Mouse (Mus musculus) MEL (cell line): ENCODE measurements around the gene Fam19a5. TPM values are rescaled to one million over a fixed set of nuclear protein-coding genes. Genes with fewer than 3 reads are reported as not detected.

Experiments used
- DNase-seq: peaks from one replicate; pipeline ENCODE4 v3.0.0; 2011; ENCODE audit warnings: low read depth, low spot score
- H3K27ac ChIP-seq: 2 replicates; pipeline ENCODE4 v1.5.1; 2012; ENCODE audit warnings: low read depth, mild to moderate bottlenecking, control low read depth, low read length, moderate library complexity; ENCODE audit not compliant: control insufficient read depth
- H3K27me3 ChIP-seq, 2 experiments: fragments of 150-350 bp in 1 of 2; sonication (generic) in 1 of 2; 2 replicates each; pipeline ENCODE4 v1.6.1; 2012; ENCODE audit warnings: low read length in 2 of 2, mild to moderate bottlenecking in 2 of 2, improper control_type of control experiment in 1 of 2, moderate library complexity in 1 of 2; ENCODE audit not compliant: insufficient read depth in 2 of 2, control insufficient read depth in 1 of 2
- H3K36me3 ChIP-seq, 2 experiments: 2 replicates each; pipeline ENCODE4 v1.6.1; 2012 to 2014; ENCODE audit warnings: low read length in 2 of 2, improper control_type of control experiment in 1 of 2, inconsistent platforms in 1 of 2, mild to moderate bottlenecking in 1 of 2; ENCODE audit not compliant: insufficient read depth in 2 of 2, control insufficient read depth in 1 of 2
- H3K4me1 ChIP-seq, 2 experiments: fragments of 150-350 bp in 1 of 2; sonication (generic) in 1 of 2; 2 replicates each; pipeline ENCODE4 v1.6.1; 2012; ENCODE audit warnings: low read length in 2 of 2, improper control_type of control experiment in 1 of 2, mild to moderate bottlenecking in 1 of 2; ENCODE audit not compliant: insufficient read depth in 2 of 2, control insufficient read depth in 1 of 2
- H3K4me3 ChIP-seq, 2 experiments: fragments of 150-350 bp in 1 of 2; sonication (generic) in 1 of 2; 2 replicates each; pipeline ENCODE4 v1.5.1; 2012; ENCODE audit warnings: low read depth in 2 of 2, low read length in 2 of 2, mild to moderate bottlenecking in 2 of 2, moderate library complexity in 2 of 2, control low read depth in 1 of 2, improper control_type of control experiment in 1 of 2; ENCODE audit not compliant: control insufficient read depth in 1 of 2, insufficient read depth in 1 of 2
- H3K79me2 ChIP-seq: 2 replicates; pipeline ENCODE4 v1.6.1; 2012; ENCODE audit warnings: mild to moderate bottlenecking, low read length, moderate library complexity; ENCODE audit not compliant: control insufficient read depth, poor library complexity, insufficient read depth
- H3K9ac ChIP-seq: 2 replicates; pipeline ENCODE4 v1.6.1; 2012; ENCODE audit warnings: low read depth, mild to moderate bottlenecking, control low read depth, low read length, moderate library complexity; ENCODE audit not compliant: control insufficient read depth, poor library complexity, severe bottlenecking
- H3K9me3 ChIP-seq: fragments of 150-350 bp; sonication (generic); replicated peaks from 2 replicates; pipeline ENCODE4 v1.6.1; 2012; ENCODE audit warnings: mild to moderate bottlenecking, low read length, improper control_type of control experiment, moderate library complexity; ENCODE audit not compliant: insufficient read depth
- CHD1 ChIP-seq: IDR thresholded peaks from 2 replicates; pipeline ENCODE4 v1.6.1; 2012; ENCODE audit warnings: low read depth, mild to moderate bottlenecking, inconsistent platforms, low read length, improper control_type of control experiment
- CTCF ChIP-seq, 3 experiments: IDR thresholded peaks in 2 of 3; conservative IDR thresholded peaks in 1 of 3; 2 replicates each; pipeline ENCODE4 v1.5.1; 2011 to 2012; ENCODE audit warnings: low read length in 3 of 3, low read depth in 2 of 3, mild to moderate bottlenecking in 2 of 3, improper control_type of control experiment in 1 of 3, inconsistent platforms in 1 of 3, mixed read lengths in 1 of 3, moderate library complexity in 1 of 3; ENCODE audit not compliant: control insufficient read depth in 1 of 3, insufficient read depth in 1 of 3, poor library complexity in 1 of 3, severe bottlenecking in 1 of 3
- ELF1 ChIP-seq: IDR thresholded peaks from 2 replicates; pipeline ENCODE4 v1.6.1; 2014; ENCODE audit warnings: low read depth, mild to moderate bottlenecking, inconsistent platforms, low read length, improper control_type of control experiment, moderate library complexity
- GATA1 ChIP-seq: IDR thresholded peaks from 2 replicates; pipeline ENCODE4 v1.6.1; 2011; ENCODE audit warnings: low read depth, low read length, improper control_type of control experiment
- HCFC1 ChIP-seq: IDR thresholded peaks from 2 replicates; pipeline ENCODE4 v1.6.1; 2012; ENCODE audit warnings: low read depth, mild to moderate bottlenecking, inconsistent platforms, low read length, improper control_type of control experiment, moderate library complexity
- KAT2A ChIP-seq: conservative IDR thresholded peaks from 2 replicates; pipeline ENCODE4 v1.6.1; 2012; ENCODE audit warnings: low read depth, low read length, improper control_type of control experiment, inconsistent platforms
- MAFK ChIP-seq: IDR thresholded peaks from 2 replicates; pipeline ENCODE4 v1.6.1; 2011; ENCODE audit warnings: low read depth, mild to moderate bottlenecking, low read length, improper control_type of control experiment, borderline replicate concordance
- MAX ChIP-seq: IDR thresholded peaks from 2 replicates; pipeline ENCODE4 v1.6.1; 2011; ENCODE audit warnings: low read length, improper control_type of control experiment
- MEF2A ChIP-seq: IDR thresholded peaks from 2 replicates; pipeline ENCODE4 v1.6.1; 2014; ENCODE audit warnings: low read depth, mild to moderate bottlenecking, inconsistent platforms, low read length, improper control_type of control experiment; ENCODE audit not compliant: poor library complexity, insufficient replicate concordance, severe bottlenecking; ENCODE audit errors: extremely low read depth
- MYC ChIP-seq: IDR thresholded peaks from 2 replicates; pipeline ENCODE4 v1.6.1; 2011; ENCODE audit warnings: low read depth, mild to moderate bottlenecking, low read length, improper control_type of control experiment, moderate library complexity
- POLR2AphosphoS2 ChIP-seq: IDR thresholded peaks from 2 replicates; pipeline ENCODE4 v1.6.1; 2011; ENCODE audit warnings: low read length, improper control_type of control experiment
- RAD21 ChIP-seq: IDR thresholded peaks from 2 replicates; pipeline ENCODE4 v1.6.1; 2011; ENCODE audit warnings: mild to moderate bottlenecking, low read depth, low read length, improper control_type of control experiment
- RCOR1 ChIP-seq: IDR thresholded peaks from 2 replicates; pipeline ENCODE4 v1.6.1; 2012; ENCODE audit warnings: low read depth, mild to moderate bottlenecking, inconsistent platforms, low read length, improper control_type of control experiment
- TBP ChIP-seq: IDR thresholded peaks from 2 replicates; pipeline ENCODE4 v1.8.0; 2011; ENCODE audit warnings: low read depth, low read length, improper control_type of control experiment
- TCF12 ChIP-seq: IDR thresholded peaks from 2 replicates; pipeline ENCODE4 v1.6.1; 2014; ENCODE audit warnings: low read depth, mild to moderate bottlenecking, inconsistent platforms, low read length, improper control_type of control experiment, moderate library complexity
- UBTF ChIP-seq: IDR thresholded peaks from 2 replicates; pipeline ENCODE4 v1.6.1; 2012; ENCODE audit warnings: low read depth, mild to moderate bottlenecking, inconsistent platforms, low read length, improper control_type of control experiment, moderate library complexity, borderline replicate concordance; ENCODE audit not compliant: insufficient read depth
- USF1 ChIP-seq: IDR thresholded peaks from 2 replicates; pipeline ENCODE4 v1.6.1; 2014; ENCODE audit warnings: low read depth, mild to moderate bottlenecking, inconsistent platforms, low read length, improper control_type of control experiment, moderate library complexity
- ZNF384 ChIP-seq: IDR thresholded peaks from 2 replicates; pipeline ENCODE4 v1.6.1; 2012; ENCODE audit warnings: low read depth, mild to moderate bottlenecking, inconsistent platforms, low read length, improper control_type of control experiment
- polyA plus RNA-seq, 2 experiments: library from polyadenylated mRNA; stranded (reverse) in 1 of 2; unstranded in 1 of 2; fragments of >175 nt in 1 of 2; fragments of >200 nt in 1 of 2; gene quantifications; 2 replicates each; pipeline versions ENCODE4 v1.2.1 to v1.2.4; 2012; ENCODE audit warnings: low replicate concordance in 2 of 2, low read depth in 1 of 2; ENCODE audit not compliant: insufficient read length in 2 of 2, insufficient read depth in 1 of 2, missing spikeins in 1 of 2
- total RNA-seq: library from RNA; depleted of rRNA; stranded (reverse); fragments of 300-350 nt; gene quantifications from 2 replicates; pipeline ENCODE4 v1.2.3, GENCODE M21; 2012

The Fam19a5 gene
- total and polyA plus RNA-seq, 3 experiments: not detected

GRCm38 (mm10) chr15:87625236-87626023 is 81.3 kb downstream of the Fam19a5 start:
- H3K36me3 ChIP-seq: no peaks in the 10 kb centered on the region
- H3K9me3 ChIP-seq: no peaks in the 10 kb centered on the region
- TF ChIP-seq RCOR1: no peak
- no peak for TF ChIP-seq MAFK
- no peak for TF ChIP-seq KAT2A
- TF ChIP-seq POLR2AphosphoS2: no peak
- TF ChIP-seq UBTF: no peak
- TF ChIP-seq GATA1: no peak
- TF ChIP-seq ZNF384: no peak
- no peak for TF ChIP-seq MAX
- no peaks in the 10 kb centered on the region for H3K79me2 ChIP-seq
- no peaks in the 10 kb centered on the region for H3K27me3 ChIP-seq
- H3K27ac ChIP-seq: no peak overlapping the region
- H3K4me3 ChIP-seq: no peak overlapping the region
- no peak for DNase-seq
- H3K4me1 ChIP-seq: no peaks in the 10 kb centered on the region
- H3K9ac ChIP-seq: no peak overlapping the region

- H3K27ac ChIP-seq: no peak overlapping the region
- H3K9me3 ChIP-seq: no peaks in the 10 kb centered on the region
- H3K27me3 ChIP-seq: no peaks in the 10 kb centered on the region
- no peaks in the 10 kb centered on the region for H3K79me2 ChIP-seq
- TF ChIP-seq CTCF (IDR thresholded peaks at IDR 0.05 in 2 of 3, conservative IDR thresholded peaks at IDR 0.05 in 1 of 3; ENCODE audit: control insufficient read depth in 1 of 3, insufficient read depth in 1 of 3, low read depth in 2 of 3, low read length in 3 of 3, poor library complexity in 1 of 3, severe bottlenecking in 1 of 3): no peak
- TF ChIP-seq TCF12: no peak
- TF ChIP-seq CHD1: no peak
- TF ChIP-seq TBP: no peak
- TF ChIP-seq RAD21: no peak
- no peak for TF ChIP-seq ZNF384
- no peak for TF ChIP-seq MYC
- no peak for TF ChIP-seq USF1
- TF ChIP-seq MEF2A: no peak
- TF ChIP-seq ELF1: no peak
- TF ChIP-seq HCFC1: no peak
- TF ChIP-seq MAFK: no peak
- H3K4me3 ChIP-seq: no peak overlapping the region
- H3K36me3 ChIP-seq: no peaks in the 10 kb centered on the region
- H3K4me1 ChIP-seq: no peaks in the 10 kb centered on the region
- no peak overlapping the region for H3K9ac ChIP-seq
- DNase-seq: no peak
Observed at GRCm38 (mm10) chr15:87635272-87635671, 91.2 kb downstream of the Fam19a5 start.
